Mouse (Mus musculus) heart, adult 2 months (tissue): ENCODE measurements around the gene Pum3.

Experiments
- CTCF ChIP-seq: fragments of 200-600 bp; IDR thresholded peaks from 2 replicates; pipeline ENCODE4 v1.8.1; 2022; ENCODE audit warnings: antibody characterized with exemption, mild to moderate bottlenecking, moderate library complexity
- POLR2A ChIP-seq: fragments of 200-500 bp; IDR thresholded peaks from 2 replicates; pipeline ENCODE4 v1.6.1; 2011; ENCODE audit warnings: mild to moderate bottlenecking, low read depth, low read length, control low read depth; ENCODE audit not compliant: insufficient read depth

DNA sequence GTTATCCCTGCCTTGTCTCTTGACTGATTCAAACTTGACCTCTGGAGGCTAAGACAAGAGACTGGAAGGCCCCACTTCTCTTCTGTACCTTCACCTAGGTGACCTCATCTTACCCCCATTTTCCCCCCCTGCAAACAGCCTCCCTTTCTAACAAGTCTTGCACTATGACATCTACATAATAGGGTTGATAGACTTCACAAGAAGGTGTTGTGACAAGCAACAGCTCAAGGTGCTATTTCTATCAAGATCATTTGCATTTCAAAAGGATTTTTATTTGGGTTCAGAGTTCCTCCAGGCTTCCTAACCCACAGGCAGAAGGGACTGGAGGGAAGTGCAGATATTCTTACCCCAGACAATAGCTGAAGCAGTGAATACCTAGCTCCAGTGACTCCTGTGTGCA, 44.3 kb downstream of the Pum3 start:
- TF ChIP-seq CTCF (no peak), POLR2A (no peak)
